Mouse (Mus musculus) thymus, adult 2 months (tissue): Measurements from ENCODE around the gene Rimbp2.
"Not testable (repeated sequence)": the region's sequence is repeated elsewhere in the genome, so short reads cannot be mapped to it uniquely, and the experiment has no call there.

Experiments used
- CTCF ChIP-seq: fragments of 200-500 bp; IDR thresholded peaks from 2 replicates; pipeline ENCODE4 v1.5.1; 2012; ENCODE audit warnings: mild to moderate bottlenecking, control low read depth, low read length, moderate library complexity, borderline replicate concordance; ENCODE audit not compliant: control insufficient read depth, poor library complexity, insufficient read depth; ENCODE audit errors: extremely low read depth
- POLR2A ChIP-seq: fragments of 200-500 bp; IDR thresholded peaks from 2 replicates; pipeline ENCODE4 v1.6.1; 2012; ENCODE audit warnings: mild to moderate bottlenecking, low read length, control low read depth, moderate library complexity; ENCODE audit not compliant: control insufficient read depth, poor library complexity, insufficient read depth; ENCODE audit errors: extremely low read depth

DNA sequence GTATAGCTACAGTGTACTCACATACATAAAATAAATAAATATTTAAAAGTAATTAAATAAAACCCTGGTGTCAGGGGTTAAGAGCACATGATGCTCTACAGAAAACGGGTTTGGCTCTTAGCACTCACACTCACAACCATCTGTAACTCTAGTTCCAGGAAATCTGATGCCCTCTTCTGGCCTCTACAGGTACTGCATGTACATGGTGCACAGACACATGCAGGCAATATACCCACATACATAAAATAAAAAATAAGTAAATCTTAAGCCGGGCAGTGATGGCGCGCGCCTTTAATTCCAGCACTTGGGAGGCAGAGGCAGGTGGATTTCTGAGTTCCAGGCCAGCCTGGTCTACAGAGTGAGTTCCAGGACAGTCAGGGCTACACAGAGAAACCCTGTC, 1.1 kb upstream of the Rimbp2 start:
- not testable (repeated sequence) for TF ChIP-seq CTCF, POLR2A
